Mouse (Mus musculus) C2C12 (cell line): ENCODE measurements around the gene Ppard. TPM values are rescaled to one million over a fixed set of nuclear protein-coding genes. Genes with fewer than 3 reads are reported as not detected.

Source experiments
- H3K27me3 ChIP-seq: one replicate; pipeline ENCODE4 v1.6.1; 2011; ENCODE audit not compliant: control insufficient read depth, insufficient read depth, insufficient read length
- H3K36me3 ChIP-seq: one replicate; pipeline ENCODE4 v1.6.1; 2011; ENCODE audit not compliant: control insufficient read depth, insufficient read depth
- H3K4me3 ChIP-seq: one replicate; pipeline ENCODE4 v1.5.1; 2011; ENCODE audit warnings: mild to moderate bottlenecking, control low read depth; ENCODE audit not compliant: poor library complexity, insufficient read depth, severe bottlenecking
- H3K79me2 ChIP-seq: one replicate; pipeline ENCODE4 v1.6.1; 2011; ENCODE audit not compliant: control insufficient read depth, insufficient read depth
- H3K79me3 ChIP-seq: one replicate; pipeline ENCODE4 v1.6.1; 2011; ENCODE audit warnings: low read depth, control low read depth
- H3ac ChIP-seq: one replicate; pipeline ENCODE3; 2011; ENCODE audit warnings: low read depth; ENCODE audit not compliant: control insufficient read depth, insufficient read length
- CEBPB ChIP-seq: IDR thresholded peaks from one replicate; pipeline ENCODE4 v1.6.1; 2011; ENCODE audit warnings: low read depth, mild to moderate bottlenecking, control low read depth, moderate library complexity
- CTCF ChIP-seq: IDR thresholded peaks from one replicate; pipeline ENCODE4 v1.5.1; 2011; ENCODE audit not compliant: control insufficient read depth, insufficient read depth, insufficient read length
- FOSL1 ChIP-seq: IDR thresholded peaks from one replicate; pipeline ENCODE4 v1.8.0; 2011; ENCODE audit warnings: mild to moderate bottlenecking, low read length; ENCODE audit not compliant: poor library complexity, insufficient read depth, severe bottlenecking
- MAX ChIP-seq: IDR thresholded peaks from one replicate; pipeline ENCODE4 v1.6.1; 2011; ENCODE audit warnings: mild to moderate bottlenecking, control low read depth
- MYOD1 ChIP-seq: IDR thresholded peaks from one replicate; pipeline ENCODE4 v1.6.1; 2011; ENCODE audit warnings: low read depth; ENCODE audit not compliant: control insufficient read depth, insufficient read length
- MYOG ChIP-seq: IDR thresholded peaks from one replicate; pipeline ENCODE4 v1.6.1; 2011; ENCODE audit not compliant: control insufficient read depth, insufficient read length; ENCODE audit errors: extremely low read depth
- USF1 ChIP-seq: IDR thresholded peaks from one replicate; pipeline ENCODE4 v1.6.1; 2011; ENCODE audit warnings: low read depth, mild to moderate bottlenecking, control low read depth, moderate library complexity
- polyA plus RNA-seq: library from polyadenylated mRNA; unstranded; fragments of >200 nt; fragmentation: generic; extraction: Trizol; gene quantifications from one replicate; pipeline ENCODE4 v1.2.1, GENCODE M21; 2012; ENCODE audit warnings: missing spikeins

The Ppard gene
- polyA plus RNA-seq, 1 experiment = 24.7 TPM

DNA sequence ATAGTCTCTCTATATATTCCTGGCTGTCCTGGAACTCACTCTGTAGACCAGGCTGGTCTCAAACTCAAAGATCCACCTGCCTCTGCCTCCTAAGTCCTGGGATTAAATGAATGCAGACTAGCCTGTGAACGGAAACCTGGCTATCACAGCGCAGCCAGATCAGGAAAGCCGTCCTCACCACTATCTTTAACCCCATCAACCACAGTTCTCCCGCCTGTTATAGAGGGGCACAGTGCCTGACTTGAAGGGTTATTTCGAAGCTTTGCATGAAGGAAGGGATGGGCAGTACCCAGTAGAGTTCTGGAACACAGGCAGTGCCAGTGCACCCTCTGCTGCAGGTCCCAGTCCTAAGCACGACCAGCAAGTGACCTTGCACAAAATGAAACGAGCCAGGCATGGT, 58.8 kb downstream of the Ppard start:
- no peak for TF ChIP-seq MYOG
- no peak for TF ChIP-seq CTCF
- no peak for TF ChIP-seq USF1
- no peak for TF ChIP-seq MYOD1
- TF ChIP-seq FOSL1 = no peak
- no peak for TF ChIP-seq CEBPB
- no peak for TF ChIP-seq MAX
- Histone ChIP-seq H3K79me2 (no peaks in the 10 kb centered on the region), H3K36me3 (peaks cover 7% of the 10 kb centered on the region), H3K79me3 (no peaks in the 10 kb centered on the region), H3ac (no peak overlapping the region), H3K27me3 (no peaks in the 10 kb centered on the region), H3K4me3 (no peak overlapping the region)

DNA sequence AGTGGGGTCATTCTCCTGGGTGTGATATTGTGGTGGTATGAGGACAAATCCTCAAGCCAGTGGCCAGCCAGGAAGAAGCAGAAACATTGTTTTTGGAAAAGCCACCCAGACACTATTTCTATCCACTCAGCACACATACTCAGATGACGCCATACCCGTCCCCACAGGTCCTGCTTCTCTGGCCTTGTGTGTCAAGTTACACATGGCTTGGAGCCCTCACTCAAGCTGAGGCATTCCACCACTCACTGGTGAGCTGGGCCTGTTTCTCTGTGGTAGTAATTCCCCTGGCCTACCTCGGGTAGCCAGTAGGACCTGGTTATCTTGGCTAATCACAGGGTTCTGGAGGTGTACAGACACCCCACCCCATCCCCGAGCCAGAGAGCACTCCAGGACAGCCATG, 61.2 kb downstream of the Ppard start:
- no peak overlapping the region for H3ac ChIP-seq
- H3K4me3 ChIP-seq = no peak overlapping the region
- peaks cover 13% of the 10 kb centered on the region for H3K36me3 ChIP-seq
- H3K27me3 ChIP-seq = no peaks in the 10 kb centered on the region
- no peaks in the 10 kb centered on the region for H3K79me2 ChIP-seq
- TF ChIP-seq CEBPB (no peak), FOSL1 (no peak), CTCF (no peak), MYOD1 (no peak), MAX (no peak), USF1 (no peak), MYOG (no peak)
- H3K79me3 ChIP-seq = no peaks in the 10 kb centered on the region

DNA sequence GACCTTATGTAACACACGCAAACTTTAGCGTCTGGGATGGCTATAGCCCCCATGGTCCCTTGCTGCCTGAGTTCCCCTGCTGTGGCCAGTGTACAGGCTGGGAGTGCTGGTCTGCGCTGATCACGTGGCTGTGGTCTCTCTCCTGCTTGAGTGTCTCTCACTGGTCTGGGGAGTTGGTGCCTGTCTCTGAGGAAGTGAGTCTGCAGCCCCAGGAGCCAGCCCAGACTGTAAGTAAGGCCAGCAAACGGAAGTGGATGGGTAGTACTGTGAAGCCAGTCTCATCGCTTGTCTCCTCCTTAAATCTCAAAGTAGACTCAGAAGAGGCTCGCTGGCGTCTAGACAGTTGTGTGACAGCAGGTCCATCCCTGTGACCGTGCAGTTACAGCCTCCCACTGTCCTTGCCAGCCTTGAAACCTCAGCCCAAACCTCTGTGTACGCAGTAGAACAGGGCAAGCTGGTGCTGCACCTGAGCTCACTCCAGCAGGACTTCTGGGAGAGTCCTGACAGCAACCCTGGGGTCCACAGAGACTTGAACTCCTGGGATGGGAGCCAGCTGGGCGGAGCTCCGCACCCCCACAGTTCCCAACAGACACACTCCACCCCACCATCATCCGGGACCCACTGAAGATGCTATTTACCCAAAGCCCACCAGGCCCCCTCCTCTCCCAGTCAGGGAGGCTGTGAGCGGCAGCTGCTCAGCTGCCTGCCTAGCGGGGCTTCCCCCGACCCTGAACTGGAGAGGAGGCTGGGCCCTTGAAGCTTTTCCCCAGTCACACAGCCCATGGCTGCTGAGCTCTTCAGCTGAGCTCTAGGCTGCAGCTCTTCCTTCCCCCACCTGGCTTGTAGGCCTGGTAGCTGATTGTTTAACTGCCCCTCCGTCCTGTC, 62.2 kb downstream of the Ppard start:
- Histone ChIP-seq H3K36me3 (peaks cover 13% of the 10 kb centered on the region), H3K27me3 (no peaks in the 10 kb centered on the region), H3K79me2 (no peaks in the 10 kb centered on the region), H3K4me3 (no peak overlapping the region), H3ac (no peak overlapping the region), H3K79me3 (no peaks in the 10 kb centered on the region)
- TF ChIP-seq MYOG = no peak
- TF ChIP-seq USF1 = no peak
- no peak for TF ChIP-seq CTCF
- no peak for TF ChIP-seq FOSL1
- no peak for TF ChIP-seq MAX

DNA sequence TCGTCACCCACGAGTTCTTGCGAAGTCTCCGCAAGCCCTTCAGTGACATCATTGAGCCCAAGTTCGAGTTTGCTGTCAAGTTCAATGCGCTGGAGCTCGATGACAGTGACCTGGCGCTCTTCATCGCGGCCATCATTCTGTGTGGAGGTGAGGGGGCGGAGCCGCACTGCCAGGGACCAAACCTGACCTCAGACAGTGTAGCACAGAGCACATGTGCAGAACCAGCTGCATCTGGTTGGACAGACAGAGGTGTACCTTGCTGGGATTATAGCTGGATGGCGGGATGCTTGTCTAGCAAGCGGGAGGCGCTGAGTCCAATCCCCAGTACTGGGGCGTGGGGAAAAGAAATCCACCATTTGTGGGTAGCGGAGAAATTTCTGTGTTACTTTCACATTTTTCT, 66.4 kb downstream of the Ppard start:
- H3K36me3 ChIP-seq = peaks cover 10% of the 10 kb centered on the region
- no peak overlapping the region for H3K4me3 ChIP-seq
- H3K27me3 ChIP-seq = no peaks in the 10 kb centered on the region
- no peaks in the 10 kb centered on the region for H3K79me3 ChIP-seq
- no peaks in the 10 kb centered on the region for H3K79me2 ChIP-seq
- TF ChIP-seq FOSL1 (no peak), MYOG (no peak), MYOD1 (no peak), CTCF (no peak), CEBPB (no peak), MAX (no peak), USF1 (no peak)
- H3ac ChIP-seq = no peak overlapping the region

DNA sequence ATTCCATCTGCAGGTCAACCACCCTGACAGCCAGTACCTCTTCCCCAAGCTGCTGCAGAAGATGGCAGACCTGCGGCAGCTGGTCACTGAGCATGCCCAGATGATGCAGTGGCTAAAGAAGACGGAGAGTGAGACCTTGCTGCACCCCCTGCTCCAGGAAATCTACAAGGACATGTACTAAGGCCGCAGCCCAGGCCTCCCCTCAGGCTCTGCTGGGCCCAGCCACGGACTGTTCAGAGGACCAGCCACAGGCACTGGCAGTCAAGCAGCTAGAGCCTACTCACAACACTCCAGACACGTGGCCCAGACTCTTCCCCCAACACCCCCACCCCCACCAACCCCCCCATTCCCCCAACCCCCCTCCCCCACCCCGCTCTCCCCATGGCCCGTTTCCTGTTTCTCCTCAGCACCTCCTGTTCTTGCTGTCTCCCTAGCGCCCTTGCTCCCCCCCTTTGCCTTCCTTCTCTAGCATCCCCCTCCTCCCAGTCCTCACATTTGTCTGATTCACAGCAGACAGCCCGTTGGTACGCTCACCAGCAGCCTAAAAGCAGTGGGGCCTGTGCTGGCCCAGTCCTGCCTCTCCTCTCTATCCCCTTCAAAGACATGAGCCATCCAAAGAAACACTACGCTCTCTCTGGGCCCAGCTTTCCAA, 67.3 kb downstream of the Ppard start:
- no peak for TF ChIP-seq CEBPB
- TF ChIP-seq USF1 = no peak
- no peak for TF ChIP-seq CTCF
- TF ChIP-seq FOSL1 = no peak
- no peak for TF ChIP-seq MAX
- TF ChIP-seq MYOD1 = no peak
- no peak for TF ChIP-seq MYOG
- Histone ChIP-seq H3K79me3 (no peaks in the 10 kb centered on the region), H3K79me2 (no peaks in the 10 kb centered on the region), H3K36me3 (peaks cover 10% of the 10 kb centered on the region), H3K4me3 (no peak overlapping the region), H3K27me3 (no peaks in the 10 kb centered on the region), H3ac (no peak overlapping the region)
